Mouse (Mus musculus) left cerebral cortex, adult 8-10 months (tissue): ENCODE measurements around the gene Ephx1. TPM values are rescaled to one million over a fixed set of nuclear protein-coding genes. Genes with fewer than 3 reads are reported as not detected.
"Not testable (repeated sequence)": the region's sequence is repeated elsewhere in the genome, so short reads cannot be mapped to it uniquely, and the experiment has no call there.

ENCODE experiments used
- DNase-seq, 2 experiments: peaks; one replicate each; pipeline ENCODE4 v3.0.0; 2022; ENCODE audit warnings: low spot score in 2 of 2
- total RNA-seq, 4 experiments: library from RNA; stranded (reverse); gene quantifications; 2 replicates each; pipeline ENCODE4 v1.2.4; 2022

Gene Ephx1
- total RNA-seq, 4 experiments from 2014 or later, result 36.8 to 45.6 (median 41.1) TPM

- DNase-seq, result not testable (repeated sequence)
Observed at GRCm38 (mm10) chr1:180938781-180939180, 81.9 kb downstream of the Ephx1 start.

GRCm38 (mm10) chr1:180937631-180938030 lies 83.1 kb downstream of the Ephx1 start:
- not testable (repeated sequence) for DNase-seq

- DNase-seq, result not testable (repeated sequence)
Observed at GRCm38 (mm10) chr1:180936610-180937398, 83.9 kb downstream of the Ephx1 start.

DNA sequence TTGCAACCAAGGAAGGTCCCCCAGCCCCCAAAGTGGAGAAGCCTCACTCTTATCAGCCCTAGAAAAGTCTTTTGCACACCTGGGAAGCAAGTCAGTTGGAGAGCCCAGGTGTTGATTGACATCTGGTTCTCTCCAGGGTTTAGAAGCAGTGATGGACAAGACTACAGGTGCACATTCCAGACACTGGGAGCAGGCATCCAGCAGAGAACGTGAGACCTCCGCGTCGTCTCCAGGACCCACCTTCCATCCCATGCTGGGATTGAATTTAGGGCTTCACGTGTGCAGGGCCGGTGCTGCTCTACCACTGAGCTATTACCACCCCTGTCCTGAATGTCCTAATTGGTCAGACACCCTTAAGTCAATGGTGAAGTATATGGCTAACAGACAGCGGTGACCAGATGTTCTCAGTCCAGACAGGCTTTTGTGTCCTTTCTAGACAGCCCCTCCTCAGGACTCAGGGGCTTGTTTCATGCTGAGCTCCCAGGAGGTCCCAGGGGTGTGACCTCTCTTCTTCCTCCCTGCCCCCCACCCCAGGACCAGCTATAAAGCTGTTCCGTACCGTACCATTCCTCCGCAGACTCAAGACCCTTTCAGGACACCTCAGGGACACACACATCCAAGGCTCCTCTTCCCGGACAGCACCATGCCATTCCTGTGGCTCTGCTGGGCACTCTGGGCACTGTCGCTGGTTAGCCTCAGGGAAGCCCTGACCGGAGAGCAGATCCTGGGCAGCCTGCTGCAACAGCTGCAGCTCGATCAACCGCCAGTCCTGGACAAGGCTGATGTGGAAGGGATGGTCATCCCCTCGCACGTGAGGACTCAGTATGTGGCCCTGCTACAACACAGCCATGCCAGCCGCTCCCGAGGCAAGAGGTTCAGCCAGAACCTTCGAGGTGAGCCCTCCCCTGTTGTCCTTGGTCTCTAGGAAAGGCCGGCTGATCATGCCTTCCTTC lies 86.0 kb downstream of the Ephx1 start, which contains the start of gene Lefty1:
Gene Lefty1 (plus strand): TSS at position 556 of the 953 bp plus-strand sequence.
- no peak for DNase-seq

GRCm38 (mm10) chr1:180933659-180934058 lies 87.0 kb downstream of the Ephx1 start:
- no peak for DNase-seq

DNA sequence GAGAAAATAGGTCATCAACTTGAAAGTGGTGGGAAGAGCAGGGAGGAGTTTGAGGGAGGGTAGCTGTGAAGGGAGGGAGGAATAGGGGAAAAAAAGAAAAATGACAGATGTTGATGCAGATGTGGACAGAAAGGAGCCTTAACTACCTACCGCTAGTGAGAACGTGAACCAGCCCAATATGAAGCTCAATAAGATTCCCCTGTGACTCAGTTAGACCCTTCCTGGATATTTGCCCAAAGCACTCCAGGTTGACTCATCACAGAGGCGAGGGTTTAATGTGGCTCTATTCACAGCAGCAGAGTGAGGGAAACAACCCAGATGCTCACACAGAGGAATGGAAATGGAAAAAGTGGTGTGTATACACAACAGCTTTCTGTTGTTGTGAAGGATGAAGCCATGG lies 89.6 kb downstream of the Ephx1 start:
- DNase-seq, result no peak

- DNase-seq, result no peak
Observed at GRCm38 (mm10) chr1:180929599-180929998, 91.1 kb downstream of the Ephx1 start.

- no peak for DNase-seq
Observed at GRCm38 (mm10) chr1:180926286-180926685, 94.4 kb downstream of the Ephx1 start.

Other genes with a start within 250 kb of the Ephx1 start
- gene H3f3a, start 207.0 kb downstream of the Ephx1 start, total RNA-seq, result 100 to 1,000 TPM; 259 to 296 (median 268) TPM
- 10 to 100 TPM; 18.7 to 23.4 (median 21.9) TPM for gene Sde2, start 169.8 kb downstream of the Ephx1 start, total RNA-seq
- gene Lefty2, start 127.8 kb downstream of the Ephx1 start, total RNA-seq, result 1 to 10 TPM in 1 of 4 experiments, under 1 TPM in 3; 0.20 to 1.2 (median 0.58) TPM
- gene Pycr2, start 116.6 kb downstream of the Ephx1 start, total RNA-seq, result 10 to 100 TPM; 26.3 to 29.3 (median 28.5) TPM
- under 1 TPM; 0.22 to 0.70 (median 0.49) TPM for gene Lefty1, start 85.9 kb downstream of the Ephx1 start, total RNA-seq
- gene Tmem63a, start 78.6 kb downstream of the Ephx1 start, total RNA-seq, result 10 to 100 TPM; 26.8 to 31.9 (median 30.4) TPM
- gene 9130409I23Rik, start 30.3 kb upstream of the Ephx1 start, total RNA-seq, result not detected
- gene Nvl, start 123.3 kb upstream of the Ephx1 start, total RNA-seq, result 10 to 100 TPM; 25.5 to 29.4 (median 27.0) TPM
- gene Cnih4, start 123.8 kb upstream of the Ephx1 start, total RNA-seq, result 10 to 100 TPM; 27.7 to 37.0 (median 29.8) TPM
- gene Wdr26, start 191.1 kb upstream of the Ephx1 start, total RNA-seq, result 100 to 1,000 TPM in 1 of 4 experiments, 10 to 100 TPM in 3; 93.7 to 102 (median 95.1) TPM